In genomic region chr15:81101316-81101715, GRCm38 (mm10) we compare ENCODE assay signal across 21 mouse cellular contexts.
DNase-seq lines count a peak whose midpoint lies in the region; ATAC-seq and TF ChIP-seq lines count a peak whose summit lies in the region.
"Had no signal": no experiment of that assay in that cellular context is flagged by ENCODE, and none has a peak within 500 bp of the region (broad histone marks: within the 10 kb centered on the region; RNA-seq: fewer than 3 reads in every experiment).

No protein-coding gene starts in this region.

- H3K4me3 ChIP-seq in liver, postnatal 0 days (ENCODE audit: low read depth, low read length) = no peak overlapping the region
- no peak overlapping the region for H3K4me3 ChIP-seq in liver, embryonic 12.5 days
- H3K4me3 ChIP-seq in brown adipose tissue, adult 24 weeks (ENCODE audit: insufficient read depth, low read depth, low read length) = no peak overlapping the region
- H3K4me3 ChIP-seq: embryonic facial prominence, embryonic 12.5 days; hindbrain, embryonic 12.5 days; liver, embryonic 13.5 days; midbrain, embryonic 15.5 days; myocyte; neural tube, embryonic 15.5 days had no signal

- no peaks in the 10 kb centered on the region for H3K9me3 ChIP-seq in liver, postnatal 0 days (ENCODE audit: low read length)
- H3K9me3 ChIP-seq in liver, embryonic 12.5 days (replicated peaks) = no peaks in the 10 kb centered on the region
- H3K9me3 ChIP-seq: embryonic facial prominence, embryonic 12.5 days; hindbrain, embryonic 12.5 days; liver, embryonic 13.5 days; midbrain, embryonic 15.5 days; neural tube, embryonic 15.5 days had no signal

- no peak overlapping the region for H3K9ac ChIP-seq in liver, postnatal 0 days (replicated peaks)
- no peak overlapping the region for H3K9ac ChIP-seq in liver, embryonic 12.5 days
- H3K9ac ChIP-seq: embryonic facial prominence, embryonic 12.5 days; forebrain, postnatal 0 days; hindbrain, embryonic 12.5 days; liver, embryonic 13.5 days; lung, embryonic 14.5 days; midbrain, embryonic 15.5 days; neural tube, embryonic 15.5 days had no signal

- no peak overlapping the region for H3K27ac ChIP-seq in liver, postnatal 0 days (ENCODE audit: low read depth)
- H3K27ac ChIP-seq in liver, embryonic 12.5 days = no peak overlapping the region
- peak overlapping the region; percentile 39 for H3K27ac ChIP-seq in brown adipose tissue, adult 24 weeks (replicated peaks; ENCODE audit: low read depth, low read length)
- H3K27ac ChIP-seq: embryonic facial prominence, embryonic 12.5 days; hindbrain, embryonic 12.5 days; liver, embryonic 13.5 days; midbrain, embryonic 15.5 days; neural tube, embryonic 15.5 days had no signal

- 45% methylated on average over 5 of the region's 5 CpGs for WGBS in liver, postnatal 0 days (ENCODE audit: insufficient replicate concordance)
- 30% methylated on average over 5 of the region's 5 CpGs for WGBS in liver, embryonic 12.5 days (ENCODE audit: insufficient replicate concordance)

- no peak for TF ChIP-seq CTCF in liver, postnatal 0 days (IDR thresholded peaks at IDR 0.05; ENCODE audit: low read depth)

- H3K36me3 ChIP-seq in liver, postnatal 0 days (replicated peaks; ENCODE audit: insufficient read depth, low read length) = no peaks in the 10 kb centered on the region
- H3K36me3 ChIP-seq in liver, embryonic 12.5 days = no peaks in the 10 kb centered on the region
- no peaks in the 10 kb centered on the region; the same call in 1 of the 2 replicates for H3K36me3 ChIP-seq in splenic B cell, adult 2 months (ENCODE audit: control insufficient read depth, insufficient read depth, low read length, poor library complexity, severe bottlenecking)
- H3K36me3 ChIP-seq: embryonic facial prominence, embryonic 12.5 days; hindbrain, embryonic 12.5 days; liver, embryonic 13.5 days; midbrain, embryonic 15.5 days; neural tube, embryonic 15.5 days had no signal

- 0 out of 2 replicates have a peak overlapping the region, but pooled peaks have one; percentile 9 for H3K4me2 ChIP-seq in liver, postnatal 0 days (ENCODE audit: low read depth, low read length)
- H3K4me2 ChIP-seq in liver, embryonic 12.5 days = no peak overlapping the region
- H3K4me2 ChIP-seq: embryonic facial prominence, embryonic 12.5 days; hindbrain, embryonic 12.5 days; liver, embryonic 13.5 days; lung, embryonic 14.5 days; midbrain, embryonic 15.5 days; neural tube, embryonic 15.5 days had no signal

- no peak for DNase-seq in liver, postnatal 0 days
- peak; percentile 59 for DNase-seq in CD4-positive, CD25-positive, alpha-beta regulatory T cell, adult 2 months (ENCODE audit: low read depth, low spot score)
- DNase-seq in splenic B cell, adult 2 months (ENCODE audit: low read depth, low spot score) = peak; percentile 11
- no peak for DNase-seq in gastrocnemius, postnatal 10 days
- no peak for DNase-seq in urinary bladder, postnatal 36 days (ENCODE audit: low spot score in 2 of 2)
- DNase-seq: adrenal gland, postnatal 36 days; cerebellum, adult 11-12 months; cerebellum, postnatal 14 days; forebrain, postnatal 0 days; kidney, adult 11 months; liver, embryonic 13.5 days; lung, embryonic 14.5 days; lung, postnatal 36 days; thymus, postnatal 36 days had no signal

- TF ChIP-seq EP300 in liver, postnatal 0 days (IDR thresholded peaks at IDR 0.05; ENCODE audit: low read depth) = no peak

- H3K4me1 ChIP-seq in liver, postnatal 0 days (ENCODE audit: insufficient read depth) = peaks cover 10% of the 10 kb centered on the region
- peaks cover 56% of the 10 kb centered on the region for H3K4me1 ChIP-seq in liver, embryonic 12.5 days
- 0 out of 2 replicates have a peak, but pooled peaks cover 2% of the 10 kb centered on the region for H3K4me1 ChIP-seq in brown adipose tissue, adult 24 weeks (ENCODE audit: control insufficient read depth, insufficient read depth, insufficient read length, low read length)

- no peak for ATAC-seq in liver, postnatal 0 days
- ATAC-seq in liver, embryonic 12.5 days = no peak
- ATAC-seq: forebrain, postnatal 0 days; midbrain, embryonic 15.5 days had no signal

- H3K27me3 ChIP-seq in liver, postnatal 0 days (ENCODE audit: insufficient read depth, low read length) = no peaks in the 10 kb centered on the region
- no peaks in the 10 kb centered on the region for H3K27me3 ChIP-seq in liver, embryonic 12.5 days (replicated peaks)
- H3K27me3 ChIP-seq in splenic B cell, adult 2 months (ENCODE audit: control insufficient read depth, insufficient read depth, low read length, poor library complexity, severe bottlenecking) = no peaks in the 10 kb centered on the region
- H3K27me3 ChIP-seq: embryonic facial prominence, embryonic 12.5 days; hindbrain, embryonic 12.5 days; liver, embryonic 13.5 days; midbrain, embryonic 15.5 days; neural tube, embryonic 15.5 days had no signal

Comparison
In these comparisons a context has a peak if more than half of its experiments do, and no peak if none do; other contexts are left out.
1. DNase-seq: peak in CD4-positive, CD25-positive, alpha-beta regulatory T cell, adult 2 months (single experiment) and splenic B cell, adult 2 months (single experiment); none in liver, postnatal 0 days (single experiment), gastrocnemius, postnatal 10 days (single experiment) and urinary bladder, postnatal 36 days (0 of 2).